In the genomic region with DNA sequence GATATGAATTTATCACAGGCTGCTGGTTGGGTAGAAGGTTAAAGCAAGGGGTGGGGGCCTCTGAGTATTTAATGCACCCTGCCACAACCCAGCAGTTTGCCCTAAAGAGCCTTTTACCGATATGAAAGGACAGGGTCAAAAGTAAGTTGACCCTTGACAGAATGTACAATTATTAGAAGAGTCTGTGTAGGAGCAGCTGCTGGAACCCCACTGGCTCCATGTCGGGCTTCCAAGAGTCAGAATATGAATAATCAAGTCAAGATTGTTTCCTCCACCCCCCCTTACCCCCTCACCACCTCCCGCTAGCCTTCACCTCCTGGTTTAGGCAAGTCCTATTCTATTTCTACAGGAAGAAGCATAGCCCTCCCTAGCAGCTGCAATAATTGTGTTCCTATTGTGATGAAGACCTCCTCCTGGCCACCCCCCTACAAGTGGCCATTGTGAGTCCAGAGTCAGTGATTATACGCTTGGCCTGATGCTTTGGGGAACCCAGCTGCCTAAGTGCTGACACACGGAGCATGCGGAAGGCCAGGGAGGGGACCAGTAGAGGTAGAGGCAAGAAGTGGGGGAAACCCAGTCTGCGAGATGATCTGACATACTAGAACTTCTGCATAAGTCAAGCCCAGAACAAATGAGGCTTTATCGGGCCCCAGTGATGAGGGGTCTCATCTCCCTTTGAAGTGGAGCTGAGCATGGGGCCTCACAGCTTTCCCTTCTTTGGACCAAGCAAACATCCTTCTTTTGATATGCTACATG, we compare ENCODE assay signal across 11 mouse cellular contexts.
DNase-seq lines count a peak whose midpoint lies in the region; ATAC-seq and TF ChIP-seq lines count a peak whose summit lies in the region.
"Had no signal": no experiment of that assay in that cellular context is flagged by ENCODE, and none has a peak within 500 bp of the region (broad histone marks: within the 10 kb centered on the region; RNA-seq: fewer than 3 reads in every experiment).

No protein-coding gene starts in this region.

- peak; percentile 78 for DNase-seq in embryo, embryonic 10 days (ENCODE audit: low spot score)
- DNase-seq in embryonic facial prominence, embryonic 11.5 days (ENCODE audit: low spot score), result peak; percentile 37
- DNase-seq in midbrain, postnatal 0 days (ENCODE audit: low spot score), result peak; percentile 65
- DNase-seq in thymus, postnatal 10 days (ENCODE audit: low spot score in 2 of 2), result no peak
- DNase-seq in frontal cortex, postnatal 25 days (ENCODE audit: low spot score in 2 of 2), result no peak
- DNase-seq in yolk sac, embryonic 10.5 days (ENCODE audit: low spot score), result no peak
- DNase-seq: kidney, adult 8-10 months had no signal

- no peaks in the 10 kb centered on the region for H3K4me1 ChIP-seq in embryonic facial prominence, embryonic 11.5 days (ENCODE audit: control insufficient read depth, insufficient read depth, low read length)
- H3K4me1 ChIP-seq in hindbrain, embryonic 12.5 days, result peaks cover 18% of the 10 kb centered on the region
- H3K4me1 ChIP-seq in midbrain, postnatal 0 days (ENCODE audit: insufficient read depth, low read length), result no peaks in the 10 kb centered on the region
- H3K4me1 ChIP-seq: lung, embryonic 15.5 days; stomach, embryonic 15.5 days had no signal

- H3K36me3 ChIP-seq in embryonic facial prominence, embryonic 11.5 days (replicated peaks; ENCODE audit: control insufficient read depth, insufficient read depth, low read depth, low read length), result no peaks in the 10 kb centered on the region
- no peaks in the 10 kb centered on the region for H3K36me3 ChIP-seq in hindbrain, embryonic 12.5 days
- no peaks in the 10 kb centered on the region for H3K36me3 ChIP-seq in midbrain, postnatal 0 days (ENCODE audit: insufficient read depth, low read length)
- H3K36me3 ChIP-seq: lung, embryonic 15.5 days; stomach, embryonic 15.5 days had no signal

- no peaks in the 10 kb centered on the region for H3K9me3 ChIP-seq in embryonic facial prominence, embryonic 11.5 days (replicated peaks; ENCODE audit: control insufficient read depth, low read length)
- H3K9me3 ChIP-seq in hindbrain, embryonic 12.5 days (replicated peaks), result no peaks in the 10 kb centered on the region
- no peaks in the 10 kb centered on the region for H3K9me3 ChIP-seq in midbrain, postnatal 0 days (ENCODE audit: low read length)
- H3K9me3 ChIP-seq: lung, embryonic 15.5 days; stomach, embryonic 15.5 days had no signal

- no peak overlapping the region for H3K9ac ChIP-seq in embryonic facial prominence, embryonic 11.5 days (replicated peaks; ENCODE audit: low read length)
- no peak overlapping the region for H3K9ac ChIP-seq in hindbrain, embryonic 12.5 days
- H3K9ac ChIP-seq in midbrain, postnatal 0 days (replicated peaks; ENCODE audit: low read length, poor library complexity, severe bottlenecking), result no peak overlapping the region
- H3K9ac ChIP-seq: lung, embryonic 15.5 days; stomach, embryonic 15.5 days had no signal

- TF ChIP-seq CTCF in midbrain, postnatal 0 days (IDR thresholded peaks at IDR 0.05), result no peak

- H3K27me3 ChIP-seq in embryonic facial prominence, embryonic 11.5 days (ENCODE audit: control insufficient read depth, insufficient read depth, low read length), result no peaks in the 10 kb centered on the region
- peaks cover 27% of the 10 kb centered on the region for H3K27me3 ChIP-seq in hindbrain, embryonic 12.5 days
- H3K27me3 ChIP-seq in midbrain, postnatal 0 days (ENCODE audit: insufficient read depth, low read length), result no peaks in the 10 kb centered on the region
- H3K27me3 ChIP-seq: lung, embryonic 15.5 days; stomach, embryonic 15.5 days had no signal

- no peak overlapping the region for H3K27ac ChIP-seq in embryonic facial prominence, embryonic 11.5 days (replicated peaks; ENCODE audit: low read depth, low read length)
- H3K27ac ChIP-seq in hindbrain, embryonic 12.5 days, result peak overlapping the region; percentile 52
- peak overlapping the region; percentile 47; the same call in 1 of the 2 replicates for H3K27ac ChIP-seq in midbrain, postnatal 0 days (ENCODE audit: low read depth, low read length)
- H3K27ac ChIP-seq: lung, embryonic 15.5 days; stomach, embryonic 15.5 days had no signal

- H3K4me2 ChIP-seq in embryonic facial prominence, embryonic 11.5 days (ENCODE audit: low read depth, low read length), result no peak overlapping the region
- H3K4me2 ChIP-seq in hindbrain, embryonic 12.5 days (replicated peaks), result no peak overlapping the region
- no peak overlapping the region for H3K4me2 ChIP-seq in midbrain, postnatal 0 days (ENCODE audit: low read depth, low read length, poor library complexity, severe bottlenecking)
- H3K4me2 ChIP-seq: lung, embryonic 15.5 days; stomach, embryonic 15.5 days had no signal

- ATAC-seq in embryonic facial prominence, embryonic 11.5 days (replicated peaks; ENCODE audit: insufficient number of reproducible peaks, low FRiP score, low TSS enrichment, low read depth), result peak; percentile 88
- peak; percentile 94 for ATAC-seq in hindbrain, embryonic 12.5 days (ENCODE audit: low FRiP score)
- peak; percentile 63 for ATAC-seq in midbrain, postnatal 0 days (ENCODE audit: low FRiP score)

- WGBS in embryonic facial prominence, embryonic 11.5 days, result 17% methylated on average over 8 of the region's 8 CpGs
- WGBS in hindbrain, embryonic 12.5 days, result 12% methylated on average over 8 of the region's 8 CpGs
- 15% methylated on average over 8 of the region's 8 CpGs for WGBS in midbrain, postnatal 0 days

- no peak overlapping the region for H3K4me3 ChIP-seq in embryonic facial prominence, embryonic 11.5 days (ENCODE audit: low read depth, low read length)
- H3K4me3 ChIP-seq in hindbrain, embryonic 12.5 days, result no peak overlapping the region
- no peak overlapping the region for H3K4me3 ChIP-seq in midbrain, postnatal 0 days (ENCODE audit: low read depth, low read length)
- H3K4me3 ChIP-seq: lung, embryonic 15.5 days; myocyte; stomach, embryonic 15.5 days had no signal

Comparison
In these comparisons a context has a peak if more than half of its experiments do, and no peak if none do; other contexts are left out.
1. DNase-seq: peak in embryo, embryonic 10 days (single experiment), embryonic facial prominence, embryonic 11.5 days (single experiment) and midbrain, postnatal 0 days (single experiment); none in thymus, postnatal 10 days (0 of 2), frontal cortex, postnatal 25 days (0 of 2) and yolk sac, embryonic 10.5 days (single experiment).
2. Peak in every context shown above with its lines, with median percentiles within 50 percentile points of each other: ATAC-seq.